Mouse (Mus musculus): Measurements from ENCODE around the gene Glod4. TPM values are rescaled to one million over a fixed set of nuclear protein-coding genes. Genes with fewer than 3 reads are reported as not detected.

The Glod4 gene
- total RNA-seq, 2 experiments from 2014 or later = 34.3 to 46.2 TPM

GRCm38 (mm10) chr11:76146187-76147010, 97.1 kb downstream of the Glod4 start:
- no peak for DNase-seq

DNA sequence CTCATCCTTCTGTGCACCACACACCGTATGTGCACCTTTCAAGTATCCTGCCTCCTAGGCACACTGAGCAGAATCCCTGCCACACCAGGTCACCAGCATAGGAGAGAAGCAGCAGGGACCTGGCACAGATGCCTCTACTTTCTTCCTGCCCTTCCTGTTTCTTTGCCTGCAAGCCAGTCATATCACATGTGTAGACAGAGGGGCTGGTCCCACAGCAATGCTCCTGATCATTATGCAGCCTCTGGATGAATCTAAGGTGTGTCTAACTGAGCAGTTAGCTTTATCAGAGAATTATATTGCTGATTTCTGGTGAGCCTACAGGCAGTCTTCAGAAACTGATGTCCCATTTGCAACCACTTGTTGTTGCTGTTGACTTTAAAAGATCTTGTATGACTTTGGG, 98.4 kb downstream of the Glod4 start:
- DNase-seq = no peak

DNA sequence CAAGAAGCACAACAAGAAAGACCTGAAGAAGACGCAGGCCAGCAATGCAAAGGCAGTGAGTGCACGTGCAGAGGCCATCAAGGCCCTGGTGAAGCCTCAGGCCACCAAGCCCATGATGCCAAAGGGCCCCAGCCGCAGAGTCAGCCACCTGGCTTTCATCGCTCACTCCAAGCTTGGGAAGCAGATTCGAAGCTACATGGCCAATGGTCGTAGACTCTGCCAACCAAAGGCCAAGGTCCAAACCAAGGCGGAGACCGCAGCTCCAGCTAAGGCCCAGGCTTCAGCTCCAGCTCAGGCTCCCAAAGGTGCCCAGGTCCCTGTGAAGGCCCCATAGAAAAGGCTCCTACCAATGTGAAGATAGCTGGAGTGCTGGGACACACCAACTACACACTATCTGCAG, 99.1 kb downstream of the Glod4 start:
- no peak for DNase-seq

GRCm38 (mm10) chr11:76137996-76138395, 105.5 kb downstream of the Glod4 start:
- no peak for DNase-seq

- no peak for DNase-seq
Observed at GRCm38 (mm10) chr11:76135641-76136437, 107.7 kb downstream of the Glod4 start.

DNA sequence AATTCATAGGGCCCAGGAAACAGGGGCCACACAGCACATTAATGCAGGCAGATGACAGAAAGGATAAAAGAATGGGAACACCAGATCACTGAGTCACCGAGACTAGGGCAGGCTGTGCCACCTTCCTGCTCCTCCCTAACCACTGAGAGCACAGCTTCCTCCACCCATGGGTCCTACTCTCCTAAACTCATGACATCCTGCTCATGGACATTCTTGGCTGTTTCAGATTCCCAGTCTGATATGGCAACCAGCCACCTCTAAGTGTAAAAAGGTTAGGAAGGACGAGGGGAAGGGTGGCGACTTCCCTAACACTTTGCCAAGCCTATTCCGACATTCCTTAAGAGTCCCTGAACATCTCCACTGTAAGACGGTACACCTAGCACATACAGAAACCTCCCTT, 112.7 kb downstream of the Glod4 start:
- DNase-seq = no peak

DNA sequence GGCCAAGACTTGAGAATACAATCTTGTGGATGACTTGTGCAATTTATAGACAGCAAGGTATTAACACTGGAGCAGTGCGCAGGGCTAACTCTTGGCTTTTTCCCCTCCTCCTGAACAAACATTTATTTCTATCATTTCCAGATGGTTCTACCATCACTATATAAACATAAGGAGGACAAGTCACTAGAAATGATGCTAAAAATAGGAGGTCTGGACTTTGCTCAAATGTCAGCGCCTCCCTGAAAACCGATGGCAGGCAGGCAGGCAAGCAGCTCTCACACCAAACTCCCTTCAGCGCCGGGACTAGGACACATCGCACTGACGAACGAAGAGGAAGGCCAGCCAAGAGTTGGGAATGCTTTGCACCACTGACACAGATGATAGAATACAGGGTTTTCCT, 118.1 kb downstream of the Glod4 start:
- no peak for DNase-seq

DNA sequence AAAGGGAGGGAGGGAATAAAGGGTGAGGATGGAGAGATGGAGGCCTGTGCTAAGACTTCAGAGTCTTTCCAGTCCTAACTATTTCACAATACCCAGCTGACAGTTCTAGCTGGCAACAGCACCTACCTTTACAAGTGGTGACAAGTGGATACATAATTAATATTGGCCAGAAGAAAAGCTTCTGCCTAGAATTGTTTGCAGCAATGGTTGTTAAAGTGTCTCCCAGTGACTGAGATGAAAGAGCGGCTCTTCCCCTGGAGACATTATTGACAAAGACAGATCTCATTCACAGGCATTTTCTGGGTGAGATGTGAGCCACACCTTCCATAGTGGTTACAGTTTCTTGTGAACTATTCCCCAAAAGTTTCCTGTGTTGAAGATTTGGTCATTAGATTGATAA, 120.0 kb downstream of the Glod4 start:
- no peak for DNase-seq

- DNase-seq = no peak
Observed at GRCm38 (mm10) chr11:76122571-76122970, 121.0 kb downstream of the Glod4 start.

DNA sequence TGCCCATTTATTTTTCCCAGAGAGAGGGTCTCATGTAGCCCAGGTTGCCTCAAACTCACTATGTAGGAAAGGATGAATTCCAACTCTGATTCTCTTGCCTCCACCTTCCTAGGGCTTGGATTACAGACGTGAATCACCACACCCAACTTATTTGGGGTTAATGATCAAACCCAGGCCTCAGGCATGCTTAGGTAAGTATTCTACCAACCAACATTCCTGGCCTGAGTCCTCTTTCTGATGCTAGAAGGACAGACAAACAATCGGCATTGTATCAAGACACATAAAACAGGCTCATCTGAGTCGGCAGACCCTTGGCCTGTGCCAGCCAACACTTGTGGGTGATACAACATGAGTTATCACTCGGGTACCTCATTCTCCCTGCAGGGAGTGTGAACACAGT, 122.4 kb downstream of the Glod4 start:
- DNase-seq = no peak

- no peak for DNase-seq
Observed at GRCm38 (mm10) chr11:76120407-76120901, 123.1 kb downstream of the Glod4 start.

- no peak for DNase-seq
Observed at GRCm38 (mm10) chr11:76110416-76110815, 133.1 kb downstream of the Glod4 start.

- DNase-seq = no peak
Observed at GRCm38 (mm10) chr11:76106551-76107496, 136.7 kb downstream of the Glod4 start.

- no peak for DNase-seq
Observed at GRCm38 (mm10) chr11:76101154-76101553, 142.4 kb downstream of the Glod4 start.

DNA sequence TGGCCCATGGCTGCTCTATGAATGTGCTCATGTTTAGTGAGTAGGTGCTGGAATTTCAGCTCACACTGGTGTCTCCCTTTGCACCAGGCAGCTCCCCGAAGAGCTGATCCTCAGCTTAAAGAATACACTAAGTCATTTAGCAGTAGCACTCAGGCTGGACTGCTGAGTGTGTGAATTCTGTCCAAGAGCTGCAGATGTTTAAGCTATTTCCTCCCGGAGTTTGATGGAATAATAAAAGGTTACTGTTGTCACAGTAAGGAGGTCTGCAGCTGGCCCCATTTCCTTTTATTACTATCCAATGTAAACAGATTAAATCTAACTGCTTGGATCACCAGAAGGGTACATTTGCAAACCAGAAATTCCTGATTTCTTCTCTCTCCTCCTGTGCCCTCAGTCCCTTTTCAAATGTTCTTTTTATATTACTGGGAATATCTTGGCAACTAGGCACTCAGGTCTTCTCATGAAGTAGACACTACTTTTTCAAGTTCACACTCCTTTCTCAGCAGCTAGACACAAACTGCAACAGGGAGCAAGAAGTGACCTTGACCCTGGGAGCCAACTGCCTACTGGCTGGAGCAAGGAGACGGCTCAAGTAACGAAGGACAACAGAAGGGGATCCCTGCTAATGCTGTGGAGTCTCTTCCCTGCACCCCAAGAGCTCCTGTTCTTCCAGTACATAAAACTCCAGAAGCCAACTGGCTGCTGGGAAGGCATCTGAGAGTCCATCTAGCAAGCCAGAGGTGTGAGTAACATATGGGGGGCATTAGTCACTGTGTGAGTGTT, 144.1 kb downstream of the Glod4 start:
- no peak for DNase-seq

DNA sequence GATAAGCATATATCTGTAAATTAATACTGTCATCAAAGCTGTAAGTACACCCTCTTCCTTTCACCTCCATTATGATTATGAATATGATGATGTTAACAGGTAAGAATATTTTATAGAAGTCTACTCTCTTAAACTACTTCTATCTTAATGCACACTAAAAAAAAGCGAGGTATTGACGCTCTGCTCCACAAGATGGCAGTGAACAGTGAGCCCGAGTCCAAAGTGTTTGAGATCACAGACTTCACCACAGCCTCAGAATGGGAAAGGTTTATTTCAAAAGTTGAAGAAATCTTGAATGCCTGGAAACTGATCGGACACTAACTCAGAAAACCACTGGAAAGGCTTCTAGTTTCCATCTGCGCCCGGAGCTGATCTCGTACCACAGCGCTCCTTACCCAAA, 149.9 kb downstream of the Glod4 start:
- DNase-seq = no peak

DNA sequence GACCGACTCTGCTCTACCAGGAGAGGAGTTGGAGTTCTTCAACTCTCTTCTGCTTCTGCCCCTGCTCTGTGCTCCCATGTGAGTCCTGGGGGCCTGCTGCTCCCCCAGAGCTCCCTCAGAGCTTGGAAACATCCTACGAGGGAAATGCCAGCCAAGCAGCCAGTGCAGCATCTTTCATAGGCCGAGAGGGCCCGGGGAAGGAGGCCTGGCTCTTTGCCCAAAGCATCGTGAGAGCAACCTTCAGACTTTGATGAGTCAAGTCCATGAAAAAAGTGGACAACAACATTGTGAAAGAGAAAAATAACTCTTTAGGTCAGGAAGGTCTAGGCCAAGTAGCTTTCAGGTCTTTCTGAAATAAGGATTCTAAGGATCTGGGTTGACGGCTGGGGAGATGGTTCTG, 153.7 kb downstream of the Glod4 start:
- no peak for DNase-seq

GRCm38 (mm10) chr11:76088506-76088905, 155.0 kb downstream of the Glod4 start:
- DNase-seq = no peak

DNA sequence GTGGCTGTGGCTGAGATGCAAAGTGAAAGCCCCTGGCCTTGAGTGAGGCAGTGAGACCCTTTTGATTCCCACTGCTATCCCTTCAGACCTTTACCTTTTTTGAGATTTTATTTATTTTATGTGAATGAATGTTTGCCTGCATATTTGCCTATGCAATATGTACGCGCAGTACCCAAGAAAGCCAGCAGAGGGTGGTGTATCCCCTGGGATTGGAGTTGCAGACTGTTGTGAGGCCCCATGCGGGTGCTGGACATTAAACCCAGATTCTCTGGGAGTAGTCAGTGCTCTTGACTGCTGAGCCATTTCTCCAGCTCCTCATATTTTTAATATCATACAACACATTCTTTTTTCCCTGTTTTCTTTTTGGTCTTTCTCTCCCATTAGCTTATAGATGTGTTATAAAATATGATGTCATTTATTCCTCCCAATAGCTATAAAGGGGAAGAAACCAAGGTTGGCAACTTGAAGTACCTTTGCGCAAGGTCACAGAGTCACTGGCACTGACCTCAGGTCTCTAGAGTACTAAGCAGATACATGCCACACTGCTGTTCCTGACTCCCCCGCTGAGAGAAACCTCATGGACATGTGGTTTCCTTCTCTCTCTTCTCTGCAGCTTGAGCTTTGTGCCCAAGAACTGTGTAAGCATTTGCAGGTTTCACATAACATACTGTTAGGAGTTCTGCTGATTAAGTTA, 157.5 kb downstream of the Glod4 start:
- peak; percentile 58 for DNase-seq

DNA sequence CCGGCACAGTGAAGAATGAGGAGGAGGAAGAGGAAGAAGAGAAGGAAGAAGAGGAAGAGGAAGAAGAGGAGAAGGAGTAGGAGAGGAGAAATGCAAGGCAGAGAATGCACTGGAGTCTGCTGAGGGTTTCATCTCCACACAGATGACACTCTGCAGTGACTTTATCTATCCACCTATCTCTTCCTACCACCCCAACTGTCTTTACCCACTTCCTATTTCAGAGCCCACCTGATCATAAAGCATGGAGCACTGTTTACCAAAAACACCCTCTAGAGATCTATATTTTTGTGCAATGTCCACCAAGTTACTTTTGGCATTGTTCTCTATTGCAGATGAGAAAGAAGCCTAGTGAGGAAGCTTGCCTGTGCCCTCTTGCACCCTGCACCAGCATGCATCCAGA, 158.6 kb downstream of the Glod4 start:
- DNase-seq = no peak

GRCm38 (mm10) chr11:76083941-76084367, 159.6 kb downstream of the Glod4 start:
- no peak for DNase-seq
